13 mouse cellular contexts compared by ENCODE assay signal in genomic region chr2:34591721-34592360, GRCm38 (mm10).
DNase-seq lines count a peak whose midpoint lies in the region; ATAC-seq and TF ChIP-seq lines count a peak whose summit lies in the region.
"Had no signal": no experiment of that assay in that cellular context is flagged by ENCODE, and none has a peak within 500 bp of the region (broad histone marks: within the 10 kb centered on the region; RNA-seq: fewer than 3 reads in every experiment).

No protein-coding gene starts in this region.

- DNase-seq in adrenal gland, adult 8-10 months: peak; percentile 62
- no peak for DNase-seq in adrenal gland, postnatal 4 days (ENCODE audit: low spot score in 2 of 2)
- DNase-seq in lung, embryonic 14.5 days: peak; percentile 80
- DNase-seq in lung, adult 18-20 months: no peak
- no peak for DNase-seq in forebrain, embryonic 11.5 days (ENCODE audit: low spot score)
- DNase-seq: cerebellum, adult 2 months; gastrocnemius, postnatal 14 days; thymus, postnatal 25 days had no signal

- no peaks in the 10 kb centered on the region for H3K36me3 ChIP-seq in lung, embryonic 14.5 days (ENCODE audit: insufficient read depth)
- H3K36me3 ChIP-seq in heart, embryonic 16.5 days (ENCODE audit: control insufficient read depth, insufficient read depth): no peaks in the 10 kb centered on the region
- no peaks in the 10 kb centered on the region for H3K36me3 ChIP-seq in stomach, embryonic 16.5 days (ENCODE audit: control insufficient read depth, insufficient read depth, low read length)
- no peaks in the 10 kb centered on the region for H3K36me3 ChIP-seq in forebrain, embryonic 11.5 days (ENCODE audit: control insufficient read depth, insufficient read depth, low read length)
- H3K36me3 ChIP-seq in forebrain, embryonic 15.5 days: no peaks in the 10 kb centered on the region

- H3K27me3 ChIP-seq in lung, embryonic 14.5 days (ENCODE audit: insufficient read depth, low read length): no peaks in the 10 kb centered on the region
- H3K27me3 ChIP-seq in heart, embryonic 16.5 days (ENCODE audit: control insufficient read depth, insufficient read depth, low read length): no peaks in the 10 kb centered on the region
- H3K27me3 ChIP-seq in stomach, embryonic 16.5 days (ENCODE audit: control insufficient read depth, insufficient read depth, low read length): no peaks in the 10 kb centered on the region
- H3K27me3 ChIP-seq in forebrain, embryonic 11.5 days (ENCODE audit: control insufficient read depth, insufficient read depth, low read length): no peaks in the 10 kb centered on the region
- no peaks in the 10 kb centered on the region for H3K27me3 ChIP-seq in forebrain, embryonic 15.5 days
- H3K27me3 ChIP-seq: midbrain, embryonic 13.5 days; neural tube, embryonic 13.5 days had no signal

- WGBS in lung, embryonic 14.5 days: 35% methylated on average over 16 of the region's 16 CpGs
- WGBS in heart, embryonic 16.5 days: 33% methylated on average over 16 of the region's 16 CpGs
- 36% methylated on average over 16 of the region's 16 CpGs for WGBS in stomach, embryonic 16.5 days
- 91% methylated on average over 16 of the region's 16 CpGs for WGBS in forebrain, embryonic 11.5 days
- WGBS in forebrain, embryonic 15.5 days: 85% methylated on average over 16 of the region's 16 CpGs

- TF ChIP-seq CTCF in lung, embryonic 14.5 days (IDR thresholded peaks at IDR 0.05; ENCODE audit: low read depth): no peak

- peak overlapping the region; percentile 65; the same call in 1 of the 2 replicates for H3K27ac ChIP-seq in lung, embryonic 14.5 days (ENCODE audit: low read depth)
- H3K27ac ChIP-seq in heart, embryonic 16.5 days (ENCODE audit: low read length): peak overlapping the region; percentile 88
- peak overlapping the region; percentile 86 for H3K27ac ChIP-seq in stomach, embryonic 16.5 days (ENCODE audit: low read length)
- H3K27ac ChIP-seq in forebrain, embryonic 11.5 days (ENCODE audit: low read depth, low read length): no peak overlapping the region
- H3K27ac ChIP-seq in forebrain, embryonic 15.5 days (replicated peaks): no peak overlapping the region
- H3K27ac ChIP-seq: midbrain, embryonic 13.5 days; neural tube, embryonic 13.5 days had no signal

- no peaks in the 10 kb centered on the region for H3K9me3 ChIP-seq in lung, embryonic 14.5 days (ENCODE audit: low read depth, low read length)
- H3K9me3 ChIP-seq in heart, embryonic 16.5 days (replicated peaks; ENCODE audit: control insufficient read depth, low read length): no peaks in the 10 kb centered on the region
- H3K9me3 ChIP-seq in stomach, embryonic 16.5 days (replicated peaks; ENCODE audit: control insufficient read depth, low read length): no peaks in the 10 kb centered on the region
- H3K9me3 ChIP-seq in forebrain, embryonic 11.5 days (ENCODE audit: control insufficient read depth, low read length): no peaks in the 10 kb centered on the region
- H3K9me3 ChIP-seq in forebrain, embryonic 15.5 days: no peaks in the 10 kb centered on the region
- H3K9me3 ChIP-seq: midbrain, embryonic 13.5 days; neural tube, embryonic 13.5 days had no signal

- H3K4me2 ChIP-seq in lung, embryonic 14.5 days: no peak overlapping the region
- peak overlapping the region; percentile 2; the same call in 1 of the 2 replicates for H3K4me2 ChIP-seq in heart, embryonic 16.5 days (ENCODE audit: low read depth, low read length)
- H3K4me2 ChIP-seq in stomach, embryonic 16.5 days (ENCODE audit: low read depth, low read length): no peak overlapping the region
- no peak overlapping the region for H3K4me2 ChIP-seq in forebrain, embryonic 11.5 days (ENCODE audit: low read depth, low read length, severe bottlenecking)
- no peak overlapping the region for H3K4me2 ChIP-seq in forebrain, embryonic 15.5 days (replicated peaks)
- H3K4me2 ChIP-seq: midbrain, embryonic 13.5 days; neural tube, embryonic 13.5 days had no signal

- no peak overlapping the region for H3K4me3 ChIP-seq in lung, embryonic 14.5 days (ENCODE audit: low read depth, low read length)
- no peak overlapping the region for H3K4me3 ChIP-seq in heart, embryonic 16.5 days (ENCODE audit: low read length)
- no peak overlapping the region for H3K4me3 ChIP-seq in stomach, embryonic 16.5 days (replicated peaks; ENCODE audit: low read length)
- no peak overlapping the region for H3K4me3 ChIP-seq in forebrain, embryonic 11.5 days (ENCODE audit: low read depth, low read length)
- no peak overlapping the region for H3K4me3 ChIP-seq in forebrain, embryonic 15.5 days
- H3K4me3 ChIP-seq: midbrain, embryonic 13.5 days; neural tube, embryonic 13.5 days had no signal

- H3K4me1 ChIP-seq in lung, embryonic 14.5 days (ENCODE audit: insufficient read depth): peaks cover 9% of the 10 kb centered on the region; the same call in 1 of the 2 replicates
- peaks cover 21% of the 10 kb centered on the region for H3K4me1 ChIP-seq in heart, embryonic 16.5 days (ENCODE audit: control insufficient read depth, insufficient read depth, low read length)
- H3K4me1 ChIP-seq in stomach, embryonic 16.5 days (ENCODE audit: control insufficient read depth, insufficient read depth, low read length): 0 out of 2 replicates have a peak, but pooled peaks cover 5% of the 10 kb centered on the region
- no peaks in the 10 kb centered on the region for H3K4me1 ChIP-seq in forebrain, embryonic 11.5 days (replicated peaks; ENCODE audit: control insufficient read depth, insufficient read depth, low read length)
- 0 out of 2 replicates have a peak, but pooled peaks cover 3% of the 10 kb centered on the region for H3K4me1 ChIP-seq in forebrain, embryonic 15.5 days

- H3K9ac ChIP-seq in lung, embryonic 14.5 days: no peak overlapping the region
- H3K9ac ChIP-seq in heart, embryonic 16.5 days (ENCODE audit: low read length): no peak overlapping the region
- no peak overlapping the region for H3K9ac ChIP-seq in stomach, embryonic 16.5 days (ENCODE audit: low read length)
- H3K9ac ChIP-seq in forebrain, embryonic 11.5 days (ENCODE audit: low read length): no peak overlapping the region
- H3K9ac ChIP-seq in forebrain, embryonic 15.5 days (replicated peaks): no peak overlapping the region
- H3K9ac ChIP-seq: midbrain, embryonic 13.5 days; neural tube, embryonic 13.5 days had no signal

- peak; percentile 69 for ATAC-seq in lung, embryonic 14.5 days (ENCODE audit: insufficient read depth)
- peak; percentile 73 for ATAC-seq in heart, embryonic 16.5 days (replicated peaks; ENCODE audit: extremely low read depth, insufficient read depth, low FRiP score)
- peak; percentile 15; the same call in 1 of the 2 replicates for ATAC-seq in stomach, embryonic 16.5 days (ENCODE audit: insufficient read depth, low FRiP score)
- ATAC-seq in forebrain, embryonic 11.5 days (replicated peaks; ENCODE audit: low FRiP score): no peak
- no peak for ATAC-seq in forebrain, embryonic 15.5 days (replicated peaks)
- ATAC-seq: midbrain, embryonic 13.5 days had no signal

Comparison
In these comparisons a context has a peak if more than half of its experiments do, and no peak if none do; other contexts are left out.
1. DNase-seq: peak in adrenal gland, adult 8-10 months (single experiment) and lung, embryonic 14.5 days (single experiment); none in adrenal gland, postnatal 4 days (0 of 2), lung, adult 18-20 months (0 of 2) and forebrain, embryonic 11.5 days (single experiment).
2. ATAC-seq: peak in lung, embryonic 14.5 days (single experiment), heart, embryonic 16.5 days (single experiment) and stomach, embryonic 16.5 days (single experiment); none in forebrain, embryonic 11.5 days (single experiment) and forebrain, embryonic 15.5 days (single experiment).
3. H3K27ac ChIP-seq: peak in lung, embryonic 14.5 days (single experiment), heart, embryonic 16.5 days (single experiment) and stomach, embryonic 16.5 days (single experiment); none in forebrain, embryonic 11.5 days (single experiment) and forebrain, embryonic 15.5 days (single experiment).